Comparison of ENCODE assay signal across 8 mouse cellular contexts in the genomic region with DNA sequence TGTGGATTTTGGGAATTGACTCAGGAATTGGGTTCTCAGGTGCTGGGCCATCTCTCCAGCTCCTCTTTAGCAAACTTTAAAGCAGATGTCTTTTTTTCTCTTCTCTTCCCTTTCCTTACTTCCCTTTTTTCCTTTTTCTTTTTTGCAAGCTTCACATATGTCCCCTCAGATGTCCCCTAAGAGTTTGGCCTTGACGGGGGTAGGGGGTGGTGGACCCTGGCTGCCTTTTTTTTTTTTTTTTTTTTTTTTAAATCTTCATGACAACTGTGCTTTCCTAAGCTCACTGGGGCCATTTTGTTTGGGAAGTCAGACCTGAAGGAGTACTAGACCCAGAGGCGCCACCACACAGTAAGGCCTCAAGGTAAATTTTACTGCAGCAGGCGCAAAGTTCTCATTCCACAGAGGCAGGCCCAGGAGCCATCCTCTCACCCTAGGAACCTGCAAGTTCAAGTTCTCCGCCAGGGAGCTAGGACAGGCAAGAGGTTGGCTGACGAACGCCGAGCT. TPM values are rescaled to one million over a fixed set of nuclear protein-coding genes. Genes with fewer than 3 reads are reported as not detected.
DNase-seq lines count a peak whose midpoint lies in the region; ATAC-seq lines count a peak whose summit lies in the region.

No protein-coding gene starts in this region.

- H3K9ac ChIP-seq in limb, embryonic 12.5 days (replicated peaks): peak overlapping the region; percentile 71
- H3K9ac ChIP-seq in stomach, embryonic 14.5 days (replicated peaks; ENCODE audit: low read depth, low read length): peak overlapping the region; percentile 61

- no peaks in the 10 kb centered on the region for H3K27me3 ChIP-seq in megakaryocyte, embryonic 14.5 days (replicated peaks)
- H3K27me3 ChIP-seq in limb, embryonic 12.5 days: no peaks in the 10 kb centered on the region
- no peaks in the 10 kb centered on the region for H3K27me3 ChIP-seq in stomach, embryonic 14.5 days (ENCODE audit: control insufficient read depth, insufficient read depth, low read length)

- peaks cover 53% of the 10 kb centered on the region for H3K4me1 ChIP-seq in megakaryocyte, embryonic 14.5 days
- H3K4me1 ChIP-seq in limb, embryonic 12.5 days (replicated peaks): 0 out of 2 replicates have a peak, but pooled peaks cover 6% of the 10 kb centered on the region
- no peaks in the 10 kb centered on the region for H3K4me1 ChIP-seq in stomach, embryonic 14.5 days (ENCODE audit: control insufficient read depth, insufficient read depth, low read length)

- ATAC-seq in megakaryocyte, adult 5-6 weeks (ENCODE audit: poor library complexity, severe bottlenecking): no peak
- peak; percentile 20 for ATAC-seq in erythroid progenitor cell, adult 5-6 weeks (replicated peaks; ENCODE audit: low FRiP score, poor library complexity, severe bottlenecking)
- peak; percentile 16 for ATAC-seq in limb, embryonic 12.5 days (ENCODE audit: insufficient number of reproducible peaks, insufficient read depth, low FRiP score, low TSS enrichment, low read depth)
- ATAC-seq in stomach, embryonic 14.5 days (ENCODE audit: insufficient number of reproducible peaks, insufficient read depth, low FRiP score, low read depth): 0 out of 2 replicates have a peak, but pooled peaks have one; percentile 5
- no peak for ATAC-seq in cerebellum, adult (ENCODE audit: insufficient number of reproducible peaks, low FRiP score, low TSS enrichment)

- H3K4me3 ChIP-seq in megakaryocyte, embryonic 14.5 days (replicated peaks): peak overlapping the region; percentile 93
- peak overlapping the region; percentile 88 for H3K4me3 ChIP-seq in limb, embryonic 12.5 days (replicated peaks)
- peak overlapping the region; percentile 97 for H3K4me3 ChIP-seq in stomach, embryonic 14.5 days (ENCODE audit: low read depth, low read length)

- H3K27ac ChIP-seq in limb, embryonic 12.5 days: peak overlapping the region; percentile 97
- H3K27ac ChIP-seq in stomach, embryonic 14.5 days (ENCODE audit: low read length): peak overlapping the region; percentile 98

- 3% methylated on average over 7 of the region's 7 CpGs for WGBS in limb, embryonic 12.5 days
- 2% methylated on average over 7 of the region's 7 CpGs for WGBS in stomach, embryonic 14.5 days

- peak overlapping the region; percentile 60 for H3K4me2 ChIP-seq in limb, embryonic 12.5 days
- peak overlapping the region; percentile 53 for H3K4me2 ChIP-seq in stomach, embryonic 14.5 days (replicated peaks; ENCODE audit: low read depth, low read length)

- no peak for DNase-seq in kidney, postnatal 10 days
- DNase-seq in embryo, embryonic 10 days (ENCODE audit: low spot score): no peak

- H3K36me3 ChIP-seq in megakaryocyte, embryonic 14.5 days (replicated peaks; ENCODE audit: low read length): no peaks in the 10 kb centered on the region
- H3K36me3 ChIP-seq in limb, embryonic 12.5 days: no peaks in the 10 kb centered on the region
- no peaks in the 10 kb centered on the region for H3K36me3 ChIP-seq in stomach, embryonic 14.5 days (ENCODE audit: control insufficient read depth, insufficient read depth, low read length)

- no peaks in the 10 kb centered on the region for H3K9me3 ChIP-seq in megakaryocyte, embryonic 14.5 days
- no peaks in the 10 kb centered on the region for H3K9me3 ChIP-seq in limb, embryonic 12.5 days
- no peaks in the 10 kb centered on the region for H3K9me3 ChIP-seq in stomach, embryonic 14.5 days (ENCODE audit: control insufficient read depth, low read depth, low read length)

RNA-seq across cellular contexts. Expression of gene Esyt2, which starts 0.8 kb away (rescaled TPM):
- polyA plus RNA-seq in megakaryocyte, embryonic 14.5 days (2012; ENCODE audit: insufficient read depth, low replicate concordance): 3.8 and 4.3 TPM in 2 replicates
- total RNA-seq in megakaryocyte, adult 5-6 weeks (2015): 44.7 and 46.6 TPM in 2 replicates
- 49.9 and 65.6 TPM in 2 replicates for total RNA-seq in megakaryocyte, adult 5-6 weeks (2017)
- total RNA-seq in erythroid progenitor cell, adult 5-6 weeks (2015; ENCODE audit: low replicate concordance): 120 and 140 TPM in 2 replicates
- 117 and 161 TPM in 2 replicates for total RNA-seq in erythroid progenitor cell, adult 5-6 weeks (2017; ENCODE audit: low replicate concordance)
- 19.0 and 21.3 TPM in 2 replicates for polyA plus RNA-seq in limb, embryonic 12.5 days (2016; fragmentation: Nextera tagmentation; extraction: Ambion mirVana)
- polyA plus RNA-seq in stomach, embryonic 14.5 days (2014; fragmentation: Nextera tagmentation; extraction: Ambion mirVana): 44.6 and 47.7 TPM in 2 replicates

RNA-seq across cellular contexts. Expression of gene Gm11027, which starts 5.0 kb away (rescaled TPM):
- polyA plus RNA-seq in megakaryocyte, embryonic 14.5 days (2012; ENCODE audit: insufficient read depth, low replicate concordance): not detected in 2 replicates
- not detected in 2 replicates for total RNA-seq in megakaryocyte, adult 5-6 weeks (2015)
- not detected in 2 replicates for total RNA-seq in megakaryocyte, adult 5-6 weeks (2017)
- not detected in 2 replicates for total RNA-seq in erythroid progenitor cell, adult 5-6 weeks (2015; ENCODE audit: low replicate concordance)
- not detected in 2 replicates for total RNA-seq in erythroid progenitor cell, adult 5-6 weeks (2017; ENCODE audit: low replicate concordance)
- not detected in 2 replicates for polyA plus RNA-seq in limb, embryonic 12.5 days (2016; fragmentation: Nextera tagmentation; extraction: Ambion mirVana)
- polyA plus RNA-seq in stomach, embryonic 14.5 days (2014; fragmentation: Nextera tagmentation; extraction: Ambion mirVana): not detected in 2 replicates

RNA-seq across cellular contexts. Expression of gene Wdr60, which starts 17.4 kb away (rescaled TPM):
- 2.0 TPM in 1 of 2 replicates, not detected in the other for polyA plus RNA-seq in megakaryocyte, embryonic 14.5 days (2012; ENCODE audit: insufficient read depth, low replicate concordance)
- total RNA-seq in megakaryocyte, adult 5-6 weeks (2015): 0.27 TPM in 1 of 2 replicates, not detected in the other
- total RNA-seq in megakaryocyte, adult 5-6 weeks (2017): 0.40 and 0.94 TPM in 2 replicates
- 5.0 and 6.8 TPM in 2 replicates for total RNA-seq in erythroid progenitor cell, adult 5-6 weeks (2015; ENCODE audit: low replicate concordance)
- 1.9 and 2.6 TPM in 2 replicates for total RNA-seq in erythroid progenitor cell, adult 5-6 weeks (2017; ENCODE audit: low replicate concordance)
- polyA plus RNA-seq in limb, embryonic 12.5 days (2016; fragmentation: Nextera tagmentation; extraction: Ambion mirVana): 24.7 and 25.9 TPM in 2 replicates
- polyA plus RNA-seq in stomach, embryonic 14.5 days (2014; fragmentation: Nextera tagmentation; extraction: Ambion mirVana): 21.7 and 23.9 TPM in 2 replicates

Comparison
In these comparisons a context has a peak if more than half of its experiments do, and no peak if none do; other contexts are left out.
1. ATAC-seq: peak in erythroid progenitor cell, adult 5-6 weeks (single experiment), limb, embryonic 12.5 days (single experiment) and stomach, embryonic 14.5 days (single experiment); none in megakaryocyte, adult 5-6 weeks (single experiment) and cerebellum, adult (single experiment).
2. Peak in every context shown above with its lines, with median percentiles within 50 percentile points of each other: H3K4me3 ChIP-seq.